In genomic region chr7:143310847-143311246, GRCm38 (mm10) we compare ENCODE assay signal across 13 mouse cellular contexts.
A peak's percentile ranks its signal among the peaks of the same experiment; 100 is the strongest.
DNase-seq lines count a peak whose midpoint lies in the region; ATAC-seq lines count a peak whose summit lies in the region.
"Had no signal": no experiment of that assay in that cellular context is flagged by ENCODE, and none has a peak within 500 bp of the region (broad histone marks: within the 10 kb centered on the region; RNA-seq: fewer than 3 reads in every experiment).

No protein-coding gene starts in this region.

- H3K4me1 ChIP-seq in heart, embryonic 10.5 days: peaks cover 57% of the 10 kb centered on the region
- H3K4me1 ChIP-seq in kidney, embryonic 15.5 days: peaks cover 39% of the 10 kb centered on the region
- H3K4me1 ChIP-seq in embryonic facial prominence, embryonic 15.5 days: peaks cover 46% of the 10 kb centered on the region
- H3K4me1 ChIP-seq: forebrain, embryonic 15.5 days had no signal

- no peaks in the 10 kb centered on the region for H3K27me3 ChIP-seq in heart, embryonic 10.5 days (ENCODE audit: insufficient read depth, poor library complexity, severe bottlenecking)
- H3K27me3 ChIP-seq in kidney, embryonic 15.5 days: no peaks in the 10 kb centered on the region
- no peaks in the 10 kb centered on the region for H3K27me3 ChIP-seq in embryonic facial prominence, embryonic 15.5 days
- H3K27me3 ChIP-seq: forebrain, embryonic 15.5 days; liver, embryonic 13.5 days; midbrain, embryonic 13.5 days had no signal

- 67% methylated on average over 8 of the region's 8 CpGs for WGBS in heart, embryonic 10.5 days
- WGBS in kidney, embryonic 15.5 days: 74% methylated on average over 8 of the region's 8 CpGs
- 34% methylated on average over 8 of the region's 8 CpGs for WGBS in embryonic facial prominence, embryonic 15.5 days

- no peaks in the 10 kb centered on the region for H3K36me3 ChIP-seq in heart, embryonic 10.5 days
- no peaks in the 10 kb centered on the region for H3K36me3 ChIP-seq in kidney, embryonic 15.5 days
- H3K36me3 ChIP-seq in embryonic facial prominence, embryonic 15.5 days: no peaks in the 10 kb centered on the region
- H3K36me3 ChIP-seq: forebrain, embryonic 15.5 days; liver, embryonic 13.5 days; midbrain, embryonic 13.5 days had no signal

- H3K9me3 ChIP-seq in heart, embryonic 10.5 days: no peaks in the 10 kb centered on the region
- no peaks in the 10 kb centered on the region for H3K9me3 ChIP-seq in kidney, embryonic 15.5 days (replicated peaks)
- no peaks in the 10 kb centered on the region for H3K9me3 ChIP-seq in embryonic facial prominence, embryonic 15.5 days (replicated peaks)
- H3K9me3 ChIP-seq: forebrain, embryonic 15.5 days; liver, embryonic 13.5 days; midbrain, embryonic 13.5 days had no signal

- H3K27ac ChIP-seq in heart, embryonic 10.5 days: peak overlapping the region; percentile 72; the same call in 1 of the 2 replicates
- peak overlapping the region; percentile 68; the same call in 1 of the 2 replicates for H3K27ac ChIP-seq in kidney, embryonic 15.5 days
- H3K27ac ChIP-seq in embryonic facial prominence, embryonic 15.5 days (replicated peaks): peak overlapping the region; percentile 85
- H3K27ac ChIP-seq: forebrain, embryonic 15.5 days; liver, embryonic 13.5 days; midbrain, embryonic 13.5 days had no signal

- H3K9ac ChIP-seq in kidney, embryonic 15.5 days: no peak overlapping the region
- H3K9ac ChIP-seq in embryonic facial prominence, embryonic 15.5 days: no peak overlapping the region
- H3K9ac ChIP-seq: forebrain, embryonic 15.5 days; liver, embryonic 13.5 days; midbrain, embryonic 13.5 days had no signal

- DNase-seq in heart, embryonic 10.5 days (ENCODE audit: low spot score): no peak
- DNase-seq in heart, postnatal 36 days: no peak
- no peak for DNase-seq in kidney, adult 9 months
- DNase-seq in mesoderm, embryonic 11.5 days (ENCODE audit: low read depth, low spot score): peak; percentile 30
- DNase-seq in right cerebral cortex, adult 2 months (ENCODE audit: low spot score in 2 of 2): no peak
- DNase-seq in kidney, postnatal 36 days: no peak
- DNase-seq: gastrocnemius, postnatal 10 days; liver, embryonic 13.5 days; lung, postnatal 36 days had no signal

- no peak overlapping the region for H3K4me2 ChIP-seq in kidney, embryonic 15.5 days
- no peak overlapping the region for H3K4me2 ChIP-seq in embryonic facial prominence, embryonic 15.5 days (replicated peaks)
- H3K4me2 ChIP-seq: forebrain, embryonic 15.5 days; liver, embryonic 13.5 days; midbrain, embryonic 13.5 days had no signal

- intact Hi-C loops in heart, postnatal 36 days (cut with DNase I): loop anchor here (5.0 kb wide), 1 partner anchor 151 kb away; the partner anchor contains the start of gene Cdkn1c

- ATAC-seq in kidney, embryonic 15.5 days (replicated peaks; ENCODE audit: low FRiP score): no peak
- ATAC-seq in embryonic facial prominence, embryonic 15.5 days (ENCODE audit: insufficient number of reproducible peaks, low FRiP score, low TSS enrichment, low read depth): peak; percentile 69; the same call in 1 of the 2 replicates
- ATAC-seq: forebrain, embryonic 15.5 days; midbrain, embryonic 13.5 days had no signal

- H3K4me3 ChIP-seq in heart, embryonic 10.5 days: no peak overlapping the region
- H3K4me3 ChIP-seq in kidney, embryonic 15.5 days (replicated peaks): no peak overlapping the region
- H3K4me3 ChIP-seq in embryonic facial prominence, embryonic 15.5 days (replicated peaks): no peak overlapping the region
- H3K4me3 ChIP-seq: forebrain, embryonic 15.5 days; liver, embryonic 13.5 days; midbrain, embryonic 13.5 days had no signal
